In genomic region chr3:69874721-69875120, GRCm38 (mm10) we compare ENCODE assay signal across 29 mouse cellular contexts. TPM values are rescaled to one million over a fixed set of nuclear protein-coding genes. Genes with fewer than 3 reads are reported as not detected.
"Had no signal": no experiment of that assay in that cellular context is flagged by ENCODE, and none has a peak within 500 bp of the region (broad histone marks: within the 10 kb centered on the region; RNA-seq: fewer than 3 reads in every experiment).

No protein-coding gene starts in this region.

- DNase-seq: gastrocnemius, postnatal 25 days; heart, adult 2 months; heart, postnatal 10 days; heart, postnatal 4 days; kidney, adult 2 months; kidney, adult 9 months; kidney, postnatal 14 days; kidney, postnatal 36 days; layer of hippocampus, adult 9-11 months; layer of hippocampus, postnatal 36 days; liver; liver, embryonic 13.5 days; liver, postnatal 0 days had no signal

- H3K4me3 ChIP-seq: heart, adult 2 months; heart, embryonic 10.5 days; heart, embryonic 12.5 days; hindbrain, embryonic 13.5 days; hindbrain, embryonic 15.5 days; kidney, embryonic 15.5 days; limb, embryonic 10.5 days; limb, embryonic 12.5 days; liver, embryonic 13.5 days; liver, embryonic 15.5 days had no signal

- H3K27ac ChIP-seq: heart, adult 2 months; heart, embryonic 10.5 days; hindbrain, embryonic 13.5 days; hindbrain, embryonic 15.5 days; hindbrain, postnatal 0 days; kidney, embryonic 15.5 days; kidney, postnatal 0 days; limb, embryonic 10.5 days; limb, embryonic 12.5 days; liver, embryonic 13.5 days; liver, embryonic 15.5 days had no signal

- ATAC-seq: hindbrain, postnatal 0 days; intestine, postnatal 0 days; liver, postnatal 0 days had no signal

RNA-seq across cellular contexts. Expression of gene Sptssb, which starts 15.0 kb away (rescaled TPM):
- total RNA-seq: gastrocnemius, adult 18-20 months; gastrocnemius, adult 8-10 months; gastrocnemius, postnatal 25 days; gastrocnemius, postnatal 4 days; granulocyte monocyte progenitor cell, adult 5-6 weeks; heart, adult 2 months; heart, postnatal 10 days; heart, postnatal 25 days; heart, postnatal 4 days had no signal
